23 mouse cellular contexts compared by ENCODE assay signal in genomic region chr7:113075371-113075770, GRCm38 (mm10).
DNase-seq lines count a peak whose midpoint lies in the region; TF ChIP-seq lines count a peak whose summit lies in the region.
"Had no signal": no experiment of that assay in that cellular context is flagged by ENCODE, and none has a peak within 500 bp of the region (broad histone marks: within the 10 kb centered on the region; RNA-seq: fewer than 3 reads in every experiment).

No protein-coding gene starts in this region.

- 36% methylated on average over 6 of the region's 6 CpGs for WGBS in heart, adult 2 months

- H3K79me2 ChIP-seq in heart, adult 2 months (replicated peaks; ENCODE audit: control insufficient read depth, insufficient read depth, low read length), result no peaks in the 10 kb centered on the region

- H3K9ac ChIP-seq in heart, adult 2 months (ENCODE audit: low read depth, low read length), result no peak overlapping the region
- H3K9ac ChIP-seq: embryonic facial prominence, embryonic 13.5 days; embryonic facial prominence, embryonic 15.5 days; forebrain, embryonic 12.5 days; forebrain, postnatal 0 days had no signal

- no peak overlapping the region for H3K4me3 ChIP-seq in heart, adult 2 months
- H3K4me3 ChIP-seq: embryonic facial prominence, embryonic 13.5 days; embryonic facial prominence, embryonic 15.5 days; erythroblast, embryonic 14.5 days; forebrain, embryonic 10.5 days; forebrain, embryonic 12.5 days had no signal

- no peak overlapping the region for H3K27ac ChIP-seq in heart, adult 2 months
- H3K27ac ChIP-seq: embryonic facial prominence, embryonic 13.5 days; embryonic facial prominence, embryonic 15.5 days; forebrain, embryonic 10.5 days; forebrain, embryonic 12.5 days had no signal

- TF ChIP-seq POLR2A in heart, adult 2 months (IDR thresholded peaks at IDR 0.05; ENCODE audit: insufficient read depth, low read depth, low read length), result no peak

- no peak for TF ChIP-seq CTCF in heart, adult 2 months (IDR thresholded peaks at IDR 0.05)

- DNase-seq in heart, adult 11 months, result peak; percentile 94
- no peak for DNase-seq in heart, adult 2 months
- peak; percentile 3 to 47 for DNase-seq in heart, adult 9 months (ENCODE audit: low spot score in 2 of 2)
- DNase-seq in heart, postnatal 25 days (ENCODE audit: low spot score), result no peak
- peak; percentile 22 for DNase-seq in splenic B cell, adult 2 months (ENCODE audit: low read depth, low spot score)
- DNase-seq in cerebellum, postnatal 4 days (ENCODE audit: low spot score in 2 of 2), result no peak
- DNase-seq: adrenal gland, adult 2 months; adrenal gland, postnatal 10 days; adrenal gland, postnatal 25 days; B cell, adult 2 months; cerebellum, adult 11-12 months; cerebellum, adult 9-10 months; cerebellum, postnatal 10 days; embryo, embryonic 11 days; forebrain, postnatal 0 days had no signal

- TF ChIP-seq EP300 in heart, adult 2 months (IDR thresholded peaks at IDR 0.05; ENCODE audit: insufficient read depth, low read depth, low read length), result no peak

- peaks cover 4% of the 10 kb centered on the region; the same call in 1 of the 2 replicates for H3K36me3 ChIP-seq in heart, adult 2 months (ENCODE audit: control insufficient read depth, insufficient read depth, low read length)
- H3K36me3 ChIP-seq in splenic B cell, adult 2 months (ENCODE audit: control insufficient read depth, insufficient read depth, low read length, poor library complexity, severe bottlenecking), result no peaks in the 10 kb centered on the region
- H3K36me3 ChIP-seq: embryonic facial prominence, embryonic 13.5 days; embryonic facial prominence, embryonic 15.5 days; forebrain, embryonic 10.5 days; forebrain, embryonic 12.5 days; G1E had no signal

- peaks cover 4% of the 10 kb centered on the region for H3K4me1 ChIP-seq in heart, adult 2 months (ENCODE audit: control insufficient read depth, insufficient read depth, low read length)
- H3K4me1 ChIP-seq: embryonic facial prominence, embryonic 13.5 days; embryonic facial prominence, embryonic 15.5 days; forebrain, embryonic 12.5 days had no signal

- intact Hi-C loops in heart, adult 2 months (cut with DNase I), result no loop called here
- intact Hi-C loops in heart, postnatal 25 days (cut with DNase I), result no loop called here

- H3K27me3 ChIP-seq in heart, adult 2 months (ENCODE audit: control insufficient read depth, insufficient read depth, low read length), result no peaks in the 10 kb centered on the region
- H3K27me3 ChIP-seq in splenic B cell, adult 2 months (ENCODE audit: control insufficient read depth, insufficient read depth, low read length, poor library complexity, severe bottlenecking), result no peaks in the 10 kb centered on the region
- H3K27me3 ChIP-seq: CH12.LX; embryonic facial prominence, embryonic 13.5 days; embryonic facial prominence, embryonic 15.5 days; Patski had no signal

Comparison
In these comparisons a context has a peak if more than half of its experiments do, and no peak if none do; other contexts are left out.
1. DNase-seq: peak in heart, adult 11 months (single experiment), heart, adult 9 months (2 of 2) and splenic B cell, adult 2 months (single experiment); none in heart, adult 2 months (0 of 2), heart, postnatal 25 days (single experiment) and cerebellum, postnatal 4 days (0 of 2).